Mouse (Mus musculus) layer of hippocampus, adult 8-10 months (tissue): ENCODE results near the gene Becn1. TPM values are rescaled to one million over a fixed set of nuclear protein-coding genes. Genes with fewer than 3 reads are reported as not detected.

Experiments
- DNase-seq, 2 experiments: peaks; one replicate each; pipeline ENCODE4 v3.0.0; 2022; ENCODE audit warnings: low spot score in 2 of 2
- total RNA-seq, 4 experiments: library from RNA; stranded (reverse); gene quantifications; 2 replicates each; pipeline ENCODE4 v1.2.4; 2022

Becn1 gene
- total RNA-seq, 4 experiments from 2014 or later: 167 to 224 (median 191) TPM

- no peak for DNase-seq
Observed at GRCm38 (mm10) chr11:101245071-101245470, 57.0 kb downstream of the Becn1 start.

- DNase-seq: peak in 1 of 2 experiments; percentile 51
Observed at GRCm38 (mm10) chr11:101238071-101238647, 63.9 kb downstream of the Becn1 start.

- DNase-seq: no peak
Observed at GRCm38 (mm10) chr11:101236782-101237181, 65.3 kb downstream of the Becn1 start.

Other genes with a start within 250 kb of the Becn1 start
- 10 to 100 TPM in 2 of 4 experiments, 1 to 10 TPM in 2; 7.3 to 22.9 (median 15.2) TPM for gene Naglu, start 232.3 kb downstream of the Becn1 start, total RNA-seq
- gene Hsd17b1, start 223.9 kb downstream of the Becn1 start, total RNA-seq: 1 to 10 TPM in 3 of 4 experiments, under 1 TPM in 1; 0.83 to 1.4 (median 1.2) TPM
- gene Coasy, start 219.7 kb downstream of the Becn1 start, total RNA-seq: 10 to 100 TPM; 24.5 to 29.1 (median 27.6) TPM
- gene Mlx, start 215.0 kb downstream of the Becn1 start, total RNA-seq: 10 to 100 TPM; 36.2 to 41.6 (median 39.6) TPM
- gene Psmc3ip, start 206.8 kb downstream of the Becn1 start, total RNA-seq: 1 to 10 TPM; 2.5 to 5.4 (median 3.9) TPM
- 10 to 100 TPM; 51.3 to 53.1 (median 52.4) TPM for gene Retreg3, start 182.4 kb downstream of the Becn1 start, total RNA-seq
- 10 to 100 TPM; 39.8 to 43.9 (median 43.3) TPM for gene Tubg1, start 182.3 kb downstream of the Becn1 start, total RNA-seq
- 10 to 100 TPM; 32.9 to 43.5 (median 38.2) TPM for gene Tubg2, start 146.4 kb downstream of the Becn1 start, total RNA-seq
- 100 to 1,000 TPM; 157 to 185 (median 168) TPM for gene Cntnap1, start 131.8 kb downstream of the Becn1 start, total RNA-seq
- gene Plekhh3, start 130.9 kb downstream of the Becn1 start, total RNA-seq: 10 to 100 TPM; 13.6 to 16.9 (median 15.6) TPM
- under 1 TPM; 0.31 to 0.50 (median 0.35) TPM for gene Ccr10, start 126.8 kb downstream of the Becn1 start, total RNA-seq
- gene Ezh1, start 75.8 kb downstream of the Becn1 start, total RNA-seq: 10 to 100 TPM; 63.5 to 88.1 (median 77.5) TPM
- 10 to 100 TPM; 54.2 to 66.0 (median 64.6) TPM for gene Ramp2, start 56.3 kb downstream of the Becn1 start, total RNA-seq
- 10 to 100 TPM; 59.1 to 76.6 (median 65.5) TPM for gene Vps25, start 48.6 kb downstream of the Becn1 start, total RNA-seq
- 10 to 100 TPM in 3 of 4 experiments, 1 to 10 TPM in 1; 9.0 to 11.6 (median 10.9) TPM for gene Wnk4, start 41.7 kb downstream of the Becn1 start, total RNA-seq
- gene Cntd1, start 23.3 kb downstream of the Becn1 start, total RNA-seq: 1 to 10 TPM in 1 of 4 experiments, under 1 TPM in 3; 0.16 to 1.4 (median 0.52) TPM
- gene Coa3, start 23.2 kb downstream of the Becn1 start, total RNA-seq: 10 to 100 TPM; 90.3 to 98.9 (median 91.4) TPM
- 100 to 1,000 TPM; 110 to 129 (median 117) TPM for gene Psme3, start 13.9 kb upstream of the Becn1 start, total RNA-seq
- gene Aoc2, start 22.8 kb upstream of the Becn1 start, total RNA-seq: 1 to 10 TPM; 5.1 to 9.9 (median 7.4) TPM
- gene Aoc3, start 28.3 kb upstream of the Becn1 start, total RNA-seq: 1 to 10 TPM in 1 of 4 experiments, under 1 TPM in 3; 0.57 to 1.1 (median 0.78) TPM
- not detected for gene G6pc, start 65.3 kb upstream of the Becn1 start, total RNA-seq
- gene Aarsd1, start 115.3 kb upstream of the Becn1 start, total RNA-seq: 10 to 100 TPM; 47.6 to 54.3 (median 48.9) TPM
- gene Gm27029, start 122.5 kb upstream of the Becn1 start, total RNA-seq: 1 to 10 TPM; 6.0 to 9.6 (median 6.5) TPM
- 10 to 100 TPM; 27.8 to 35.4 (median 31.9) TPM for gene Rundc1, start 122.8 kb upstream of the Becn1 start, total RNA-seq
- 1 to 10 TPM in 3 of 4 experiments, under 1 TPM in 1; 0.74 to 1.5 (median 1.3) TPM for gene Ptges3l, start 123.0 kb upstream of the Becn1 start, total RNA-seq
- 10 to 100 TPM; 23.9 to 46.8 (median 33.8) TPM for gene Rpl27, start 140.0 kb upstream of the Becn1 start, total RNA-seq
- 1 to 10 TPM; 2.2 to 7.6 (median 3.5) TPM for gene Ifi35, start 146.1 kb upstream of the Becn1 start, total RNA-seq
- 100 to 1,000 TPM; 109 to 121 (median 110) TPM for gene Rnd2, start 162.7 kb upstream of the Becn1 start, total RNA-seq
- gene Vat1, start 163.9 kb upstream of the Becn1 start, total RNA-seq: 10 to 100 TPM; 27.9 to 42.8 (median 34.9) TPM
- gene Brca1, start 249.7 kb upstream of the Becn1 start, total RNA-seq: 1 to 10 TPM in 3 of 4 experiments, under 1 TPM in 1; 0.83 to 2.0 (median 1.4) TPM
- 100 to 1,000 TPM; 125 to 154 (median 137) TPM for gene Nbr1, start 249.9 kb upstream of the Becn1 start, total RNA-seq